Mouse (Mus musculus): ENCODE results near the gene Ank3. TPM values are rescaled to one million over a fixed set of nuclear protein-coding genes. Genes with fewer than 3 reads are reported as not detected.

Gene Ank3
- polyA plus RNA-seq, 1 experiment from 2014 or later: 48.9 TPM

- peaks cover 4% of the 10 kb centered on the region; the same call in 1 of the 2 replicates for H3K4me1 ChIP-seq (ENCODE audit: control insufficient read depth, insufficient read depth, low read length)
- ATAC-seq (replicated peaks; ENCODE audit: insufficient number of reproducible peaks, low FRiP score, low TSS enrichment): peak; percentile 87
- peaks cover 5% of the 10 kb centered on the region; the same call in 1 of the 2 replicates for H3K36me3 ChIP-seq (ENCODE audit: control insufficient read depth, insufficient read depth, low read length)
- peak overlapping the region; percentile 40 for H3K4me2 ChIP-seq
- H3K27me3 ChIP-seq (ENCODE audit: control insufficient read depth, insufficient read depth, low read length): no peaks in the 10 kb centered on the region
- no peaks in the 10 kb centered on the region for H3K9me3 ChIP-seq (replicated peaks; ENCODE audit: control insufficient read depth, low read length)
- no peak overlapping the region for H3K27ac ChIP-seq (ENCODE audit: low read depth, low read length)
- H3K9ac ChIP-seq (ENCODE audit: low read depth, low read length): no peak overlapping the region
- WGBS (ENCODE audit: insufficient replicate concordance): 53% methylated on average over 21 of the region's 21 CpGs
- no peak overlapping the region for H3K4me3 ChIP-seq (ENCODE audit: low read depth, low read length)
Observed at GRCm38 (mm10) chr10:69981386-69982097, 583.0 kb downstream of the Ank3 start.

GRCm38 (mm10) chr10:69982701-69983100 is 584.1 kb downstream of the Ank3 start:
- H3K27ac ChIP-seq (ENCODE audit: low read depth, low read length): no peak overlapping the region
- H3K4me1 ChIP-seq (ENCODE audit: control insufficient read depth, insufficient read depth, low read length): peaks cover 4% of the 10 kb centered on the region; the same call in 1 of the 2 replicates
- 96% methylated on average over 4 of the region's 4 CpGs for WGBS (ENCODE audit: insufficient replicate concordance)
- no peak overlapping the region for H3K4me2 ChIP-seq
- H3K9me3 ChIP-seq (replicated peaks; ENCODE audit: control insufficient read depth, low read length): no peaks in the 10 kb centered on the region
- no peak for ATAC-seq (replicated peaks; ENCODE audit: insufficient number of reproducible peaks, low FRiP score, low TSS enrichment)
- no peaks in the 10 kb centered on the region for H3K27me3 ChIP-seq (ENCODE audit: control insufficient read depth, insufficient read depth, low read length)
- peaks cover 9% of the 10 kb centered on the region for H3K36me3 ChIP-seq (ENCODE audit: control insufficient read depth, insufficient read depth, low read length)
- no peak overlapping the region for H3K9ac ChIP-seq (ENCODE audit: low read depth, low read length)
- no peak overlapping the region for H3K4me3 ChIP-seq (ENCODE audit: low read depth, low read length)

- no peak overlapping the region for H3K4me3 ChIP-seq (ENCODE audit: low read depth, low read length)
- 88% methylated on average over 11 of the region's 11 CpGs for WGBS (ENCODE audit: insufficient replicate concordance)
- H3K27ac ChIP-seq (ENCODE audit: low read depth, low read length): no peak overlapping the region
- peaks cover 23% of the 10 kb centered on the region for H3K36me3 ChIP-seq (ENCODE audit: control insufficient read depth, insufficient read depth, low read length)
- H3K9ac ChIP-seq (ENCODE audit: low read depth, low read length): no peak overlapping the region
- H3K9me3 ChIP-seq (replicated peaks; ENCODE audit: control insufficient read depth, low read length): no peaks in the 10 kb centered on the region; the same call in 1 of the 2 replicates
- no peaks in the 10 kb centered on the region for H3K4me1 ChIP-seq (ENCODE audit: control insufficient read depth, insufficient read depth, low read length)
- H3K4me2 ChIP-seq: no peak overlapping the region
- H3K27me3 ChIP-seq (ENCODE audit: control insufficient read depth, insufficient read depth, low read length): no peaks in the 10 kb centered on the region
- no peak for ATAC-seq (replicated peaks; ENCODE audit: insufficient number of reproducible peaks, low FRiP score, low TSS enrichment)
Observed at GRCm38 (mm10) chr10:69987496-69987895, 588.9 kb downstream of the Ank3 start.

GRCm38 (mm10) chr10:69997082-69997481 is 598.5 kb downstream of the Ank3 start:
- Histone ChIP-seq H3K9ac (ENCODE audit: low read depth, low read length) (no peak overlapping the region), H3K36me3 (ENCODE audit: control insufficient read depth, insufficient read depth, low read length) (peaks cover 10% of the 10 kb centered on the region), H3K4me3 (ENCODE audit: low read depth, low read length) (no peak overlapping the region), H3K9me3 (replicated peaks; ENCODE audit: control insufficient read depth, low read length) (no peaks in the 10 kb centered on the region), H3K27ac (ENCODE audit: low read depth, low read length) (no peak overlapping the region), H3K4me2 (no peak overlapping the region), H3K27me3 (ENCODE audit: control insufficient read depth, insufficient read depth, low read length) (no peaks in the 10 kb centered on the region), H3K4me1 (ENCODE audit: control insufficient read depth, insufficient read depth, low read length) (no peaks in the 10 kb centered on the region)
- ATAC-seq (replicated peaks; ENCODE audit: insufficient number of reproducible peaks, low FRiP score, low TSS enrichment): no peak
- WGBS (ENCODE audit: insufficient replicate concordance): 71% methylated on average over 8 of the region's 8 CpGs

- WGBS (ENCODE audit: insufficient replicate concordance): 85% methylated on average over 5 of the region's 5 CpGs
- H3K4me3 ChIP-seq (ENCODE audit: low read depth, low read length): no peak overlapping the region
- no peaks in the 10 kb centered on the region for H3K27me3 ChIP-seq (ENCODE audit: control insufficient read depth, insufficient read depth, low read length)
- ATAC-seq (replicated peaks; ENCODE audit: insufficient number of reproducible peaks, low FRiP score, low TSS enrichment): no peak
- H3K9ac ChIP-seq (ENCODE audit: low read depth, low read length): no peak overlapping the region
- no peak overlapping the region for H3K27ac ChIP-seq (ENCODE audit: low read depth, low read length)
- peaks cover 14% of the 10 kb centered on the region; the same call in 1 of the 2 replicates for H3K36me3 ChIP-seq (ENCODE audit: control insufficient read depth, insufficient read depth, low read length)
- no peak overlapping the region for H3K4me2 ChIP-seq
- H3K9me3 ChIP-seq (replicated peaks; ENCODE audit: control insufficient read depth, low read length): no peaks in the 10 kb centered on the region
- H3K4me1 ChIP-seq (ENCODE audit: control insufficient read depth, insufficient read depth, low read length): no peaks in the 10 kb centered on the region
Observed at GRCm38 (mm10) chr10:70004058-70004457, 605.5 kb downstream of the Ank3 start.

- no peaks in the 10 kb centered on the region for H3K9me3 ChIP-seq (replicated peaks; ENCODE audit: control insufficient read depth, low read length)
- WGBS (ENCODE audit: insufficient replicate concordance): 94% methylated on average over 15 of the region's 15 CpGs
- H3K36me3 ChIP-seq (ENCODE audit: control insufficient read depth, insufficient read depth, low read length): peaks cover 14% of the 10 kb centered on the region; the same call in 1 of the 2 replicates
- ATAC-seq (replicated peaks; ENCODE audit: insufficient number of reproducible peaks, low FRiP score, low TSS enrichment): 0 out of 2 replicates have a peak, but pooled peaks have one; percentile 26
- H3K4me3 ChIP-seq (ENCODE audit: low read depth, low read length): no peak overlapping the region
- H3K27me3 ChIP-seq (ENCODE audit: control insufficient read depth, insufficient read depth, low read length): no peaks in the 10 kb centered on the region
- no peak overlapping the region for H3K27ac ChIP-seq (ENCODE audit: low read depth, low read length)
- no peaks in the 10 kb centered on the region for H3K4me1 ChIP-seq (ENCODE audit: control insufficient read depth, insufficient read depth, low read length)
- no peak overlapping the region for H3K9ac ChIP-seq (ENCODE audit: low read depth, low read length)
- no peak overlapping the region for H3K4me2 ChIP-seq
Observed at GRCm38 (mm10) chr10:70004831-70005230, 606.3 kb downstream of the Ank3 start.

GRCm38 (mm10) chr10:70006380-70006779 is 607.8 kb downstream of the Ank3 start:
- 82% methylated on average over 9 of the region's 9 CpGs for WGBS (ENCODE audit: insufficient replicate concordance)
- H3K4me3 ChIP-seq (ENCODE audit: low read depth, low read length): no peak overlapping the region
- no peak for ATAC-seq (replicated peaks; ENCODE audit: insufficient number of reproducible peaks, low FRiP score, low TSS enrichment)
- H3K4me2 ChIP-seq: no peak overlapping the region
- H3K27me3 ChIP-seq (ENCODE audit: control insufficient read depth, insufficient read depth, low read length): no peaks in the 10 kb centered on the region
- H3K4me1 ChIP-seq (ENCODE audit: control insufficient read depth, insufficient read depth, low read length): no peaks in the 10 kb centered on the region
- H3K27ac ChIP-seq (ENCODE audit: low read depth, low read length): no peak overlapping the region
- no peak overlapping the region for H3K9ac ChIP-seq (ENCODE audit: low read depth, low read length)
- H3K36me3 ChIP-seq (ENCODE audit: control insufficient read depth, insufficient read depth, low read length): peaks cover 14% of the 10 kb centered on the region; the same call in 1 of the 2 replicates
- H3K9me3 ChIP-seq (replicated peaks; ENCODE audit: control insufficient read depth, low read length): no peaks in the 10 kb centered on the region

GRCm38 (mm10) chr10:70011738-70012137 is 613.2 kb downstream of the Ank3 start:
- no peak for ATAC-seq (replicated peaks; ENCODE audit: insufficient number of reproducible peaks, low FRiP score, low TSS enrichment)
- Histone ChIP-seq H3K27ac (ENCODE audit: low read depth, low read length) (no peak overlapping the region), H3K4me3 (ENCODE audit: low read depth, low read length) (no peak overlapping the region), H3K4me1 (ENCODE audit: control insufficient read depth, insufficient read depth, low read length) (peaks cover 6% of the 10 kb centered on the region), H3K9ac (ENCODE audit: low read depth, low read length) (no peak overlapping the region), H3K27me3 (ENCODE audit: control insufficient read depth, insufficient read depth, low read length) (no peaks in the 10 kb centered on the region), H3K4me2 (no peak overlapping the region), H3K36me3 (ENCODE audit: control insufficient read depth, insufficient read depth, low read length) (no peaks in the 10 kb centered on the region; the same call in 1 of the 2 replicates), H3K9me3 (replicated peaks; ENCODE audit: control insufficient read depth, low read length) (no peaks in the 10 kb centered on the region)
- WGBS (ENCODE audit: insufficient replicate concordance): 62% methylated on average over 5 of the region's 5 CpGs

- 82% methylated on average over 13 of the region's 13 CpGs for WGBS (ENCODE audit: insufficient replicate concordance)
- no peak overlapping the region for H3K9ac ChIP-seq (ENCODE audit: low read depth, low read length)
- no peak overlapping the region for H3K4me3 ChIP-seq (ENCODE audit: low read depth, low read length)
- no peak overlapping the region for H3K4me2 ChIP-seq
- H3K9me3 ChIP-seq (replicated peaks; ENCODE audit: control insufficient read depth, low read length): no peaks in the 10 kb centered on the region
- no peaks in the 10 kb centered on the region for H3K27me3 ChIP-seq (ENCODE audit: control insufficient read depth, insufficient read depth, low read length)
- no peak overlapping the region for H3K27ac ChIP-seq (ENCODE audit: low read depth, low read length)
- peaks cover 6% of the 10 kb centered on the region for H3K4me1 ChIP-seq (ENCODE audit: control insufficient read depth, insufficient read depth, low read length)
- H3K36me3 ChIP-seq (ENCODE audit: control insufficient read depth, insufficient read depth, low read length): no peaks in the 10 kb centered on the region; the same call in 1 of the 2 replicates
- ATAC-seq (replicated peaks; ENCODE audit: insufficient number of reproducible peaks, low FRiP score, low TSS enrichment): no peak
Observed at GRCm38 (mm10) chr10:70013931-70014330, 615.4 kb downstream of the Ank3 start.
